Mouse (Mus musculus) midbrain, embryonic 11.5 days (tissue): ENCODE results near the gene Pik3c2a. TPM values are rescaled to one million over a fixed set of nuclear protein-coding genes. Genes with fewer than 3 reads are reported as not detected.

Experiments used
- ATAC-seq: fragments of 200-750 bp; cut with Nextera tagmentation; 2 replicates; pipeline ENCODE4 v1.8.0; 2017; ENCODE audit warnings: moderate TSS enrichment, moderate library complexity; ENCODE audit not compliant: low FRiP score
- DNase-seq: peaks from one replicate; pipeline ENCODE4 v3.0.0; 2015; ENCODE audit warnings: low spot score; ENCODE audit errors: missing footprints
- H3K27ac ChIP-seq: fragments of 300-500 bp; sonication (generic); 2 replicates; pipeline ENCODE4 v1.5.1; 2014; ENCODE audit warnings: low read depth, low read length
- H3K27me3 ChIP-seq: fragments of 300-500 bp; sonication (generic); 2 replicates; pipeline ENCODE4 v1.6.1; 2014; ENCODE audit warnings: mild to moderate bottlenecking, low read length, moderate library complexity, mixed read lengths; ENCODE audit not compliant: control insufficient read depth, insufficient read depth
- H3K36me3 ChIP-seq: fragments of 300-500 bp; sonication (generic); 2 replicates; pipeline ENCODE4 v1.6.1; 2014; ENCODE audit warnings: mild to moderate bottlenecking, low read length, moderate library complexity, mixed read lengths; ENCODE audit not compliant: control insufficient read depth, insufficient read depth
- H3K4me1 ChIP-seq: fragments of 300-500 bp; sonication (generic); 2 replicates; pipeline ENCODE4 v1.6.1; 2014; ENCODE audit warnings: low read length; ENCODE audit not compliant: control insufficient read depth, insufficient read depth
- H3K4me2 ChIP-seq: fragments of 300-500 bp; sonication (generic); 2 replicates; pipeline ENCODE4 v1.6.1; 2014; ENCODE audit warnings: mild to moderate bottlenecking, moderate library complexity
- H3K4me3 ChIP-seq: fragments of 300-500 bp; sonication (generic); 2 replicates; pipeline ENCODE4 v1.5.1; 2014; ENCODE audit warnings: low read depth, low read length
- H3K9ac ChIP-seq: fragments of 300-500 bp; sonication (generic); 2 replicates; pipeline ENCODE4 v1.6.1; 2014; ENCODE audit warnings: low read length
- H3K9me3 ChIP-seq: fragments of 300-500 bp; sonication (generic); 2 replicates; pipeline ENCODE4 v1.6.1; 2016; ENCODE audit warnings: low read length; ENCODE audit not compliant: control insufficient read depth
- whole genome bisulfite sequencing: fragments of 180-500 bp; shearing (Covaris S2); extraction: QIAGEN DNeasy Blood & Tissue Kit; methylation state at CpG from one replicate; pipeline ENCODE4 v1.1.7; 2014; 5-methylcytosine and 5-hydroxymethylcytosine counted together
- polyA plus RNA-seq: library from polyadenylated mRNA; unstranded; fragments of >200 nt; fragmentation: Nextera tagmentation; extraction: Ambion mirVana; gene quantifications from 2 replicates; pipeline ENCODE4 v1.2.1, GENCODE M21; 2014

Gene Pik3c2a
- polyA plus RNA-seq, 1 experiment from 2014 or later = 26.3 TPM

GRCm38 (mm10) chr7:116335133-116335532 lies 108.1 kb downstream of the Pik3c2a start:
- peaks cover 17% of the 10 kb centered on the region for H3K36me3 ChIP-seq
- no peak overlapping the region for H3K27ac ChIP-seq
- H3K9me3 ChIP-seq = no peaks in the 10 kb centered on the region
- no peak overlapping the region for H3K4me3 ChIP-seq
- no peak overlapping the region; the same call in 1 of the 2 replicates for H3K4me2 ChIP-seq
- DNase-seq (no peak), ATAC-seq (no peak)
- 87% methylated on average over 6 of the region's 6 CpGs for WGBS
- H3K9ac ChIP-seq = no peak overlapping the region
- H3K27me3 ChIP-seq = no peaks in the 10 kb centered on the region
- peaks cover 6% of the 10 kb centered on the region; the same call in 1 of the 2 replicates for H3K4me1 ChIP-seq

- H3K4me3 ChIP-seq = peak overlapping the region; percentile 87
- peak; percentile 91 for DNase-seq
- peaks cover 6% of the 10 kb centered on the region; the same call in 1 of the 2 replicates for H3K4me1 ChIP-seq
- H3K36me3 ChIP-seq = peaks cover 16% of the 10 kb centered on the region
- peak overlapping the region; percentile 97 for H3K9ac ChIP-seq
- no peak overlapping the region for H3K27ac ChIP-seq
- no peaks in the 10 kb centered on the region for H3K27me3 ChIP-seq
- 30% methylated on average over 8 of the region's 8 CpGs for WGBS
- no peak for ATAC-seq
- no peaks in the 10 kb centered on the region for H3K9me3 ChIP-seq
- H3K4me2 ChIP-seq = peak overlapping the region; percentile 76
Observed at GRCm38 (mm10) chr7:116334669-116335038, 108.6 kb downstream of the Pik3c2a start.

GRCm38 (mm10) chr7:116333713-116334668 lies 109.3 kb downstream of the Pik3c2a start, which contains the start of gene Rps13:
Gene Rps13, minus strand, starts transcription at chr7:116334195.
- H3K4me1 ChIP-seq = peaks cover 6% of the 10 kb centered on the region; the same call in 1 of the 2 replicates
- WGBS = under 1% methylated on average over 73 of the region's 78 CpGs

GRCm38 (mm10) chr7:116331246-116331645 lies 112.0 kb downstream of the Pik3c2a start:
- Histone ChIP-seq H3K27ac (no peak overlapping the region), H3K27me3 (no peaks in the 10 kb centered on the region), H3K4me1 (peaks cover 6% of the 10 kb centered on the region; the same call in 1 of the 2 replicates), H3K9ac (no peak overlapping the region), H3K9me3 (no peaks in the 10 kb centered on the region), H3K4me2 (no peak overlapping the region), H3K4me3 (no peak overlapping the region), H3K36me3 (peaks cover 17% of the 10 kb centered on the region)
- 95% methylated on average over 2 of the region's 2 CpGs for WGBS
- ATAC-seq = no peak
- DNase-seq = no peak

More at GRCm38 (mm10) chr7:116333713-116334668, 109.3 kb downstream of the Pik3c2a start, which contains the start of gene Rps13:
- Histone ChIP-seq H3K9me3 (no peaks in the 10 kb centered on the region), H3K4me3 (peak within 1 kb of the TSS; percentile 87), H3K27me3 (no peaks in the 10 kb centered on the region), H3K4me2 (peak within 1 kb of the TSS; percentile 76), H3K9ac (peak within 1 kb of the TSS; percentile 97), H3K36me3 (peaks cover 17% of the 10 kb centered on the region), H3K27ac (peak within 1 kb of the TSS; percentile 27; the same call in 1 of the 2 replicates)
- peak; percentile 99 for ATAC-seq
- peak; percentile 99 for DNase-seq

GRCm38 (mm10) chr7:116329858-116330257 lies 113.4 kb downstream of the Pik3c2a start:
- Histone ChIP-seq H3K9ac (no peak overlapping the region), H3K27me3 (no peaks in the 10 kb centered on the region), H3K4me3 (no peak overlapping the region), H3K4me2 (no peak overlapping the region), H3K9me3 (no peaks in the 10 kb centered on the region), H3K4me1 (peaks cover 6% of the 10 kb centered on the region; the same call in 1 of the 2 replicates), H3K36me3 (peaks cover 17% of the 10 kb centered on the region), H3K27ac (no peak overlapping the region)
- ATAC-seq (no peak), DNase-seq (no peak)
- WGBS = 90% methylated on average over 4 of the region's 4 CpGs

- Histone ChIP-seq H3K4me2 (no peak overlapping the region), H3K36me3 (peaks cover 17% of the 10 kb centered on the region), H3K9ac (no peak overlapping the region), H3K9me3 (no peaks in the 10 kb centered on the region), H3K27me3 (no peaks in the 10 kb centered on the region), H3K27ac (no peak overlapping the region), H3K4me1 (peaks cover 6% of the 10 kb centered on the region; the same call in 1 of the 2 replicates), H3K4me3 (no peak overlapping the region)
- WGBS = 81% methylated on average over 7 of the region's 7 CpGs
- no peak for ATAC-seq
- DNase-seq = peak; percentile 76
Observed at GRCm38 (mm10) chr7:116328777-116329176, 114.5 kb downstream of the Pik3c2a start.

GRCm38 (mm10) chr7:116327901-116328300 lies 115.3 kb downstream of the Pik3c2a start:
- H3K4me3 ChIP-seq = no peak overlapping the region
- H3K27me3 ChIP-seq = no peaks in the 10 kb centered on the region
- peaks cover 17% of the 10 kb centered on the region for H3K36me3 ChIP-seq
- no peak for ATAC-seq
- H3K4me2 ChIP-seq = no peak overlapping the region
- H3K9ac ChIP-seq = no peak overlapping the region
- H3K27ac ChIP-seq = no peak overlapping the region
- 96% methylated on average over 5 of the region's 5 CpGs for WGBS
- H3K4me1 ChIP-seq = peaks cover 4% of the 10 kb centered on the region; the same call in 1 of the 2 replicates
- H3K9me3 ChIP-seq = no peaks in the 10 kb centered on the region
- no peak for DNase-seq

GRCm38 (mm10) chr7:116323331-116323964 lies 119.8 kb downstream of the Pik3c2a start:
- no peak overlapping the region for H3K27ac ChIP-seq
- H3K9ac ChIP-seq = no peak overlapping the region
- 35% methylated on average over 10 of the region's 10 CpGs for WGBS
- no peak overlapping the region for H3K4me3 ChIP-seq
- H3K4me1 ChIP-seq = no peaks in the 10 kb centered on the region
- no peaks in the 10 kb centered on the region for H3K9me3 ChIP-seq
- H3K4me2 ChIP-seq = no peak overlapping the region
- no peaks in the 10 kb centered on the region for H3K27me3 ChIP-seq
- peak; percentile 77 for ATAC-seq
- DNase-seq = peak; percentile 94
- no peaks in the 10 kb centered on the region for H3K36me3 ChIP-seq
